Mouse (Mus musculus): ENCODE data around the gene Tcte1. TPM values are rescaled to one million over a fixed set of nuclear protein-coding genes. Genes with fewer than 3 reads are reported as not detected.

Gene Tcte1
- polyA plus RNA-seq, 1 experiment from 2014 or later = not detected

DNA sequence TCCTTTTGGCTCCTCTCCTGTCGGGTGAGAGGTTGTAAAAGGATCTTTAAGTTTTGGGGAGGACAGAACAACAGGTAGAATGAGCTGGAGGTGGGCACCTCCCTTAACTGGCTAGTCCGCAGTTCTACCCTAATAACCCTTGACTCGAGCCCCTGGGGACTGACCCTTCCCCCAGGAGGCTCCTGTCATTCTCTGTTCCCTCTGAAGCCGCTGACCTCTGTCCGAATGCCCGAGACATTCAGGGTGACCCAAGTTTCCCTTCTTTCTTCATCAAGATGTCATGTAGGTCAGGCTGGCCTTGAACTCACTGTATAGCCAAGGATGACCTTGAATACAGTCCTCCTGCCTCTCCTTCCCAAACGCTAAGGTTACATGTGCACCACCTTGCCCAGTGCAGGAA is 65.1 kb downstream of the Tcte1 start:
- H3K27ac ChIP-seq (ENCODE audit: low read depth, low read length) = no peak overlapping the region
- H3K36me3 ChIP-seq (ENCODE audit: control insufficient read depth, insufficient read depth) = peaks cover 29% of the 10 kb centered on the region; the same call in 1 of the 2 replicates
- peaks cover 11% of the 10 kb centered on the region; the same call in 1 of the 2 replicates for H3K4me1 ChIP-seq (replicated peaks; ENCODE audit: control insufficient read depth, insufficient read depth, low read length)
- H3K4me2 ChIP-seq (replicated peaks; ENCODE audit: low read depth) = no peak overlapping the region
- no peak for TF ChIP-seq CTCF (IDR thresholded peaks at IDR 0.05; ENCODE audit: low read depth)
- no peak for ATAC-seq
- no peak overlapping the region for H3K4me3 ChIP-seq (ENCODE audit: low read depth, low read length)
- H3K27me3 ChIP-seq (replicated peaks; ENCODE audit: control insufficient read depth, insufficient read depth, low read length) = no peaks in the 10 kb centered on the region
- WGBS = 87% methylated on average over 7 of the region's 7 CpGs
- no peak overlapping the region for H3K9ac ChIP-seq (ENCODE audit: low read depth, low read length)
- H3K9me3 ChIP-seq (ENCODE audit: control insufficient read depth) = no peaks in the 10 kb centered on the region

DNA sequence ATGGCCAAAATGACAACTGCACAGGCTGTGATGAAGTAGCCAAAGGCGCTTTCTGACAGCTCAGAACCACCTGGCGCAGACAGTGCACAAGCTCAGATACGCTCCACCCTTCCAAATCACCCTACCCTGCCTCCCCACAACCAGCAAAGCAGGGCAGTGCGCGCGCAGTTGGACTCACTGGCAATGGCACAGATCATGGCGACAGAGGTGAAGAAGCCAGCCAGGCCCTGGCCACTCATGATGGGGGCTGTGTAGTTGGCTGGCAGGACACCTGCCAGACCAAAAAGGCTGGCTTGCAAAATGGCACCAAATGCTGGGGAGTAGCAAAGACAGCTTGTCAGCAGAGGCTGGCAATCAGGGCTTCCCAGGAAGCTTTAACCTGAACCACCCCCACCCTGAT is 66.0 kb downstream of the Tcte1 start:
- H3K9me3 ChIP-seq (ENCODE audit: control insufficient read depth) = no peaks in the 10 kb centered on the region
- TF ChIP-seq CTCF (IDR thresholded peaks at IDR 0.05; ENCODE audit: low read depth) = no peak
- ATAC-seq = no peak
- H3K4me2 ChIP-seq (replicated peaks; ENCODE audit: low read depth) = no peak overlapping the region
- peaks cover 14% of the 10 kb centered on the region for H3K4me1 ChIP-seq (replicated peaks; ENCODE audit: control insufficient read depth, insufficient read depth, low read length)
- WGBS = 95% methylated on average over 7 of the region's 7 CpGs
- H3K27me3 ChIP-seq (replicated peaks; ENCODE audit: control insufficient read depth, insufficient read depth, low read length) = no peaks in the 10 kb centered on the region
- H3K27ac ChIP-seq (ENCODE audit: low read depth, low read length) = no peak overlapping the region
- no peak overlapping the region for H3K4me3 ChIP-seq (ENCODE audit: low read depth, low read length)
- H3K9ac ChIP-seq (ENCODE audit: low read depth, low read length) = no peak overlapping the region
- H3K36me3 ChIP-seq (ENCODE audit: control insufficient read depth, insufficient read depth) = peaks cover 29% of the 10 kb centered on the region; the same call in 1 of the 2 replicates

DNA sequence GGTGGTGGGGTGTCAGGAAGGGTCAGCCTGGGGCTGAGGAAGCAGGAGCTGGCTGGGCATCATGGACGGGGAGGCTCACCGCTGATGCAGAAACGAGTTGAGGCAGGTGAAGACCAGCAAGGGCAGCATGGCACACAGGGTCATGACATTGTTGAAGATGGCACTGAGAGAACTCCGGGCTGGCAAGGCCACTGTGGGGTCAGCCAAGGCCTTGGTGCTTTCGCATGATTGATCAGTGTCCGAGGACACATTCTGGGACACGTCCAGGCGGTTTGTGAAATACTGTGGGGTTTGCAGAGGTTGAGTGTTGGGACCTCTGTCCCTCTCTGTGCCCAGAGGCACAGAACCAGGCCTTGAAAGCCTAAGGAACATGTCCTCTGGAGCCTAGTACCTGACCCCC is 66.6 kb downstream of the Tcte1 start:
- no peak overlapping the region for H3K9ac ChIP-seq (ENCODE audit: low read depth, low read length)
- H3K36me3 ChIP-seq (ENCODE audit: control insufficient read depth, insufficient read depth) = peaks cover 29% of the 10 kb centered on the region; the same call in 1 of the 2 replicates
- WGBS = 89% methylated on average over 8 of the region's 8 CpGs
- H3K4me1 ChIP-seq (replicated peaks; ENCODE audit: control insufficient read depth, insufficient read depth, low read length) = peaks cover 15% of the 10 kb centered on the region
- H3K4me2 ChIP-seq (replicated peaks; ENCODE audit: low read depth) = no peak overlapping the region
- H3K4me3 ChIP-seq (ENCODE audit: low read depth, low read length) = no peak overlapping the region
- H3K9me3 ChIP-seq (ENCODE audit: control insufficient read depth) = no peaks in the 10 kb centered on the region
- ATAC-seq = no peak
- H3K27me3 ChIP-seq (replicated peaks; ENCODE audit: control insufficient read depth, insufficient read depth, low read length) = no peaks in the 10 kb centered on the region
- H3K27ac ChIP-seq (ENCODE audit: low read depth, low read length) = no peak overlapping the region
- no peak for TF ChIP-seq CTCF (IDR thresholded peaks at IDR 0.05; ENCODE audit: low read depth)

DNA sequence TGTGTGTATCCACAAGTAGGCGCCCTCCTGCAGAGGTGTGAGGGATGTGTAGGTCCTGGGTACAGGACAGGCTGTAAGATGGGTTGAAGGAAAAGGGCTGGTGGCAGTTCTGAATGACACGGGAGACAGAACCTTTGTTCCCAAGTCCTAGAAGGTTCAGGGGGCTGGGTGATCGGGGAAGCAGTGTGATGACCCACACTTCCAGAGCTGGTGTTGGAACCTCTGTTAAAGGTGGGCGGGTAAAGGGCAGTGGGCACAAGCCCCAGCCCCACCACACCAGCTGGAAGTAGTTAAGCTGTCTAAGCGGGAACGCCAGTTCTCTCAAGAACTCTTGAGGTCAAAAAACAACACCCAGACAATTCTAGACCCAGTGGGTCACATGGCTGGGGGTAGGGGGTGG is 67.2 kb downstream of the Tcte1 start:
- no peak for TF ChIP-seq CTCF (IDR thresholded peaks at IDR 0.05; ENCODE audit: low read depth)
- Histone ChIP-seq H3K9me3 (ENCODE audit: control insufficient read depth) (no peaks in the 10 kb centered on the region), H3K9ac (ENCODE audit: low read depth, low read length) (no peak overlapping the region), H3K4me3 (ENCODE audit: low read depth, low read length) (no peak overlapping the region), H3K4me2 (replicated peaks; ENCODE audit: low read depth) (no peak overlapping the region), H3K36me3 (ENCODE audit: control insufficient read depth, insufficient read depth) (peaks cover 29% of the 10 kb centered on the region; the same call in 1 of the 2 replicates), H3K27ac (ENCODE audit: low read depth, low read length) (no peak overlapping the region), H3K27me3 (replicated peaks; ENCODE audit: control insufficient read depth, insufficient read depth, low read length) (no peaks in the 10 kb centered on the region), H3K4me1 (replicated peaks; ENCODE audit: control insufficient read depth, insufficient read depth, low read length) (peaks cover 15% of the 10 kb centered on the region)
- 77% methylated on average over 6 of the region's 6 CpGs for WGBS
- no peak for ATAC-seq

DNA sequence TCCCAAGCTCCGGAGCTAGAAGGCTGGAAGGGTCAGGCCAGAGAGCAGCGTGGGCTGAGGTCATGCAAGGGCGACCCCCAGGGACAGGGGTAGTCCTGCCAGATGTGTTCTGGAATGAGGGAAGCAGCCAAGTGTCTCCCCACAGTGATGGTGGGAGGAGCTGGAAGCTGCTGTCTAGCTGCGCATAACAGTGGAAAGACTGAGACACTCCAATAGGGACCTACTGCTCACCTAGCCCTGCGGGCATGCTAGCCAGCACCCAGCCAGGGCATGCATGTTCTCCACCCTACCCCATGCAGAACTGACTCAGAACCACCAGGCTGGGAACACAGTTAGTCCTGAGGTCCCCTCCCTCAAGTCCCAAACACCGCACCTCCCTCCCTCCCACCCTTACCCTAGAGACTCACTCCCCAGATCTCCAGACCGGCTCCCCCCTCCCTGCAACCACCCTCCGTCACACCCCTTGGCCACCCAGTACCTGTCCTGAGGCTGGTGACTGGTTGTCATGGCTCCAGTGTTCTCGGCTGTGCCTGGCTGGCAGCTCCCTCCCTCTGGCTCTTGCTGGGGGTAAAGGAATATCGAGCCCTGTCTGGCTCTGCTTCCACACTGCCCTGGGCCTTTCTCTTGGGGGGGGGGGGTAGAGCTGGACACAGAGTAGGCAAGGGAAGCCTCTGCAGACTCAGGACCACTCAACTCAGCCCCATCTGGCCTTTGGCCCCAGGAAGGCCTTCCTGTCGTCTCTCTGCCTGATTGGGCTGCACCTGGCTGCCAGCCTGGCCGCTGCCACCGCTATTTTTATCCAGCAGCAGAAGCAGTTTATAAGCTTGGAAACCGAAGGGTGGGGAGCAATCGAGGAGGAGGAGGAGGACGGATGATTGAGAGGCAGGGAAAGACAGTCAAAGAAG is 68.7 kb downstream of the Tcte1 start:
- Histone ChIP-seq H3K36me3 (ENCODE audit: control insufficient read depth, insufficient read depth) (peaks cover 26% of the 10 kb centered on the region; the same call in 1 of the 2 replicates), H3K27ac (ENCODE audit: low read depth, low read length) (no peak overlapping the region), H3K4me2 (replicated peaks; ENCODE audit: low read depth) (peak overlapping the region; percentile 24), H3K4me1 (replicated peaks; ENCODE audit: control insufficient read depth, insufficient read depth, low read length) (peaks cover 15% of the 10 kb centered on the region), H3K4me3 (ENCODE audit: low read depth, low read length) (no peak overlapping the region), H3K9ac (ENCODE audit: low read depth, low read length) (no peak overlapping the region), H3K27me3 (replicated peaks; ENCODE audit: control insufficient read depth, insufficient read depth, low read length) (no peaks in the 10 kb centered on the region), H3K9me3 (ENCODE audit: control insufficient read depth) (no peaks in the 10 kb centered on the region)
- no peak for ATAC-seq
- 53% methylated on average over 16 of the region's 16 CpGs for WGBS
- no peak for TF ChIP-seq CTCF (IDR thresholded peaks at IDR 0.05; ENCODE audit: low read depth)

Other genes with a start within 250 kb of the Tcte1 start
- 31.3 and 33.1 TPM in 2 replicates for gene Cdc5l, start 89.7 kb upstream of the Tcte1 start, polyA plus RNA-seq (2015; fragmentation: Nextera tagmentation; extraction: Ambion mirVana)
- gene Spats1, start 48.0 kb upstream of the Tcte1 start, polyA plus RNA-seq (2015; fragmentation: Nextera tagmentation; extraction: Ambion mirVana) = 0.22 and 0.25 TPM in 2 replicates
- gene Aars2, start 16.6 kb upstream of the Tcte1 start, polyA plus RNA-seq (2015; fragmentation: Nextera tagmentation; extraction: Ambion mirVana) = 3.6 and 4.0 TPM in 2 replicates
- gene Tmem151b, start 26.2 kb downstream of the Tcte1 start, polyA plus RNA-seq (2015; fragmentation: Nextera tagmentation; extraction: Ambion mirVana) = 0.68 TPM in 2 replicates
- gene Nfkbie, start 32.3 kb downstream of the Tcte1 start, polyA plus RNA-seq (2015; fragmentation: Nextera tagmentation; extraction: Ambion mirVana) = 3.8 and 4.0 TPM in 2 replicates
- gene Slc35b2, start 40.4 kb downstream of the Tcte1 start, polyA plus RNA-seq (2015; fragmentation: Nextera tagmentation; extraction: Ambion mirVana) = 77.7 and 79.5 TPM in 2 replicates
- 483 and 505 TPM in 2 replicates for gene Hsp90ab1, start 49.8 kb downstream of the Tcte1 start, polyA plus RNA-seq (2015; fragmentation: Nextera tagmentation; extraction: Ambion mirVana)
- 37.8 and 38.4 TPM in 2 replicates for gene Slc29a1, start 76.2 kb downstream of the Tcte1 start, polyA plus RNA-seq (2015; fragmentation: Nextera tagmentation; extraction: Ambion mirVana)
- gene Mymx, start 78.7 kb downstream of the Tcte1 start, polyA plus RNA-seq (2015; fragmentation: Nextera tagmentation; extraction: Ambion mirVana) = 0.34 and 0.38 TPM in 2 replicates
- gene Capn11, start 135.9 kb downstream of the Tcte1 start, polyA plus RNA-seq (2015; fragmentation: Nextera tagmentation; extraction: Ambion mirVana) = not detected in 2 replicates
- 120 and 127 TPM in 2 replicates for gene Mrpl14, start 162.9 kb downstream of the Tcte1 start, polyA plus RNA-seq (2015; fragmentation: Nextera tagmentation; extraction: Ambion mirVana)
- 22.6 and 24.7 TPM in 2 replicates for gene Tmem63b, start 163.5 kb downstream of the Tcte1 start, polyA plus RNA-seq (2015; fragmentation: Nextera tagmentation; extraction: Ambion mirVana)
- not detected in 2 replicates for gene 1600014C23Rik, start 210.4 kb downstream of the Tcte1 start, polyA plus RNA-seq (2015; fragmentation: Nextera tagmentation; extraction: Ambion mirVana)

All from intestine, postnatal 0 days (tissue).